Mouse (Mus musculus) gastrocnemius, adult 8-10 months (tissue): ENCODE measurements at regions not wholly inside any gene's neighbourhood (a gene's known extent, or its start where the extent isn't known, plus 50 kb on each side); places are given as distances from the start of the nearest gene placed in this dataset.

Source experiments
- DNase-seq, 2 experiments: peaks; one replicate each; pipeline ENCODE4 v3.0.0; 2022; ENCODE audit warnings: low spot score in 2 of 2

- DNase-seq, result no peak
Measured at GRCm38 (mm10) chr15:36889072-36889471, 118.5 kb downstream of the Zfp706 start.

- no peak for DNase-seq
Measured at GRCm38 (mm10) chr15:36888351-36889069, 119.1 kb downstream of the Zfp706 start.

- no peak for DNase-seq
Measured at GRCm38 (mm10) chr15:36884671-36885365, 122.8 kb downstream of the Zfp706 start.

- no peak for DNase-seq
Measured at GRCm38 (mm10) chr15:36884074-36884473, 123.5 kb downstream of the Zfp706 start.

GRCm38 (mm10) chr15:36883156-36883555 lies 124.4 kb downstream of the Zfp706 start:
- no peak for DNase-seq

- DNase-seq, result no peak
Measured at GRCm38 (mm10) chr15:36881576-36881975, 126.0 kb downstream of the Zfp706 start.

GRCm38 (mm10) chr15:36880602-36881001 lies 127.0 kb downstream of the Zfp706 start:
- no peak for DNase-seq

- no peak for DNase-seq
Measured at GRCm38 (mm10) chr15:36879587-36879986, 128.0 kb downstream of the Zfp706 start.

- DNase-seq, result no peak
Measured at GRCm38 (mm10) chr15:36878960-36879359, 128.6 kb downstream of the Zfp706 start.

- no peak for DNase-seq
Measured at GRCm38 (mm10) chr15:36878276-36878675, 129.3 kb downstream of the Zfp706 start.

GRCm38 (mm10) chr15:36877501-36877900 lies 130.1 kb downstream of the Zfp706 start:
- no peak for DNase-seq

GRCm38 (mm10) chr15:36875980-36876778 lies 131.4 kb downstream of the Zfp706 start:
- no peak for DNase-seq

- no peak for DNase-seq
Measured at GRCm38 (mm10) chr15:36874555-36874954, 133.0 kb downstream of the Zfp706 start.

- no peak for DNase-seq
Measured at GRCm38 (mm10) chr15:36873884-36874243, 133.7 kb downstream of the Zfp706 start.

- DNase-seq, result peak; percentile 27 to 39
Measured at GRCm38 (mm10) chr15:36873058-36873883, 134.3 kb downstream of the Zfp706 start.

GRCm38 (mm10) chr15:36872566-36872965 lies 135.0 kb downstream of the Zfp706 start:
- DNase-seq, result no peak

- no peak for DNase-seq
Measured at GRCm38 (mm10) chr15:36870717-36871116, 136.9 kb downstream of the Zfp706 start.

GRCm38 (mm10) chr15:36870094-36870493 lies 137.5 kb downstream of the Zfp706 start:
- DNase-seq, result no peak

- no peak for DNase-seq
Measured at GRCm38 (mm10) chr15:36866088-36866487, 141.5 kb downstream of the Zfp706 start.

- no peak for DNase-seq
Measured at GRCm38 (mm10) chr15:36865332-36865731, 142.2 kb downstream of the Zfp706 start.

- no peak for DNase-seq
Measured at GRCm38 (mm10) chr15:36864046-36864445, 143.5 kb downstream of the Zfp706 start.
